Mouse (Mus musculus) kidney, postnatal 0 days (tissue): ENCODE measurements around the gene Grap. TPM values are rescaled to one million over a fixed set of nuclear protein-coding genes. Genes with fewer than 3 reads are reported as not detected.
A peak's percentile ranks its signal among the peaks of the same experiment; 100 is the strongest.

Source experiments
- ATAC-seq: fragments of 200-750 bp; cut with Nextera tagmentation; replicated peaks from 2 replicates; pipeline ENCODE4 v1.8.0; 2017; ENCODE audit warnings: low read depth, moderate number of reproducible peaks, moderate TSS enrichment, moderate library complexity; ENCODE audit not compliant: low FRiP score
- DNase-seq: peaks from one replicate; pipeline ENCODE4 v3.0.0-alpha.2; 2016; ENCODE audit warnings: low spot score
- H3K27ac ChIP-seq: fragments of 300-500 bp; sonication (generic); 2 replicates; pipeline ENCODE4 v1.5.1; 2014; ENCODE audit warnings: mild to moderate bottlenecking
- H3K27me3 ChIP-seq: fragments of 300-500 bp; sonication (generic); 2 replicates; pipeline ENCODE4 v1.6.1; 2014; ENCODE audit warnings: low read length, mixed read lengths; ENCODE audit not compliant: insufficient read depth
- H3K36me3 ChIP-seq: fragments of 300-500 bp; sonication (generic); 2 replicates; pipeline ENCODE4 v1.6.1; 2014; ENCODE audit warnings: low read length, mixed read lengths; ENCODE audit not compliant: insufficient read depth
- H3K4me1 ChIP-seq: fragments of 300-500 bp; sonication (generic); replicated peaks from 2 replicates; pipeline ENCODE4 v1.6.1; 2014; ENCODE audit warnings: antibody characterized with exemption, low read length, mixed read lengths; ENCODE audit not compliant: insufficient read depth
- H3K4me2 ChIP-seq: fragments of 300-500 bp; sonication (generic); 2 replicates; pipeline ENCODE4 v1.6.1; 2014; ENCODE audit warnings: mild to moderate bottlenecking, low read length, moderate library complexity, mixed read lengths
- H3K4me3 ChIP-seq: fragments of 300-500 bp; sonication (generic); replicated peaks from 2 replicates; pipeline ENCODE4 v1.5.1; 2014; ENCODE audit warnings: low read depth, low read length
- H3K9ac ChIP-seq: fragments of 300-500 bp; sonication (generic); 2 replicates; pipeline ENCODE4 v1.6.1; 2014; ENCODE audit warnings: low read depth, low read length
- H3K9me3 ChIP-seq: fragments of 300-500 bp; sonication (generic); replicated peaks from 2 replicates; pipeline ENCODE4 v1.6.1; 2016; ENCODE audit warnings: low read length, inconsistent platforms, mixed read lengths
- CTCF ChIP-seq: IDR thresholded peaks from 2 replicates; pipeline ENCODE4 v1.5.1; 2016; ENCODE audit warnings: antibody characterized with exemption, low read depth, mild to moderate bottlenecking, moderate library complexity
- WGBS: fragments of 180-500 bp; shearing (Covaris S2); extraction: QIAGEN DNeasy Blood & Tissue Kit; methylation state at CpG from one replicate; pipeline ENCODE4 v1.1.7; 2014; 5-methylcytosine and 5-hydroxymethylcytosine counted together
- polyA plus RNA-seq: library from polyadenylated mRNA; unstranded; fragments of >200 nt; fragmentation: Nextera tagmentation; extraction: Ambion mirVana; gene quantifications from 2 replicates; pipeline ENCODE4 v1.2.1, GENCODE M21; 2015

Grap gene
- polyA plus RNA-seq, 1 experiment from 2014 or later: 8.2 TPM

GRCm38 (mm10) chr11:61722077-61722476 lies 69.0 kb downstream of the Grap start:
- H3K9me3 ChIP-seq: no peaks in the 10 kb centered on the region
- TF ChIP-seq CTCF: no peak
- H3K27ac ChIP-seq: 0 out of 2 replicates have a peak overlapping the region, but pooled peaks have one; percentile 47
- no peak overlapping the region for H3K4me2 ChIP-seq
- H3K4me1 ChIP-seq: no peaks in the 10 kb centered on the region
- 40% methylated on average over 5 of the region's 5 CpGs for WGBS
- ATAC-seq (peak; percentile 78), DNase-seq (peak; percentile 25)
- H3K9ac ChIP-seq: no peak overlapping the region
- 0 out of 2 replicates have a peak, but pooled peaks cover 4% of the 10 kb centered on the region for H3K36me3 ChIP-seq
- H3K4me3 ChIP-seq: no peak overlapping the region
- no peaks in the 10 kb centered on the region for H3K27me3 ChIP-seq

Other genes starting within 250 kb of the Grap start
- 0.05 and 0.13 TPM in 2 replicates for gene Rnf112, start 199.1 kb upstream of the Grap start, polyA plus RNA-seq
- 100 and 114 TPM in 2 replicates for gene Mfap4, start 167.8 kb upstream of the Grap start, polyA plus RNA-seq
- gene Mapk7, start 158.9 kb upstream of the Grap start, polyA plus RNA-seq: 30.9 and 36.3 TPM in 2 replicates
- 32.9 and 33.8 TPM in 2 replicates for gene B9d1, start 148.1 kb upstream of the Grap start, polyA plus RNA-seq
- 22.1 and 22.4 TPM in 2 replicates for gene Epn2, start 73.6 kb upstream of the Grap start, polyA plus RNA-seq
- 2.7 and 2.9 TPM in 2 replicates for gene Fam83g, start 30.8 kb downstream of the Grap start, polyA plus RNA-seq
- 19.6 and 21.2 TPM in 2 replicates for gene Slc5a10, start 67.6 kb downstream of the Grap start, polyA plus RNA-seq
- 27.8 and 28.2 TPM in 2 replicates for gene Prpsap2, start 108.8 kb downstream of the Grap start, polyA plus RNA-seq
- gene Ulk2, start 201.8 kb downstream of the Grap start, polyA plus RNA-seq: 9.7 and 10.8 TPM in 2 replicates